Mouse (Mus musculus): Measurements from ENCODE around the gene Ksr1.

Ksr1 gene

GRCm38 (mm10) chr11:79062897-79063296 is 83.3 kb downstream of the Ksr1 start:
- DNase-seq = no peak

DNA sequence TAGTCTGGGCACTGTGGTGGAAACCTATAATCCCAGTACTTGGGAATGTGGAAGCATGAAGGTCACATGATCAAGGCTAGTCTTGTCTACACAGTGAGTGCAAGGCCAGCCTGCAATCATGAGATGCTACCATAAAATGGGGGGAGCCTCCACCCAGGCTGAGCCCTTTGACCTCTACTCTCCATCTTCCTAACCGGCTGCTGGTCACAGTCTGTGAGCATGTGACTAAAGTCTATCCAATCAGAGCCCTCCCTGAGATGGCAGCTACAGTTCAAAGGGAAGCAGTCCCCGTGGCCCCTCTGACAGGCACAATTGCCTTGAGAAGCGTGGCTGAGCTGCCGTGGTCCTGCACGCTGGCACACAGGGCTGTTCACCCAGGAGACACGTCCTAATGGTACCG is 84.4 kb downstream of the Ksr1 start:
- no peak for DNase-seq

GRCm38 (mm10) chr11:79059850-79060249 is 86.4 kb downstream of the Ksr1 start:
- DNase-seq = no peak

- no peak for DNase-seq
Measured at GRCm38 (mm10) chr11:79059062-79059461, 87.1 kb downstream of the Ksr1 start.

DNA sequence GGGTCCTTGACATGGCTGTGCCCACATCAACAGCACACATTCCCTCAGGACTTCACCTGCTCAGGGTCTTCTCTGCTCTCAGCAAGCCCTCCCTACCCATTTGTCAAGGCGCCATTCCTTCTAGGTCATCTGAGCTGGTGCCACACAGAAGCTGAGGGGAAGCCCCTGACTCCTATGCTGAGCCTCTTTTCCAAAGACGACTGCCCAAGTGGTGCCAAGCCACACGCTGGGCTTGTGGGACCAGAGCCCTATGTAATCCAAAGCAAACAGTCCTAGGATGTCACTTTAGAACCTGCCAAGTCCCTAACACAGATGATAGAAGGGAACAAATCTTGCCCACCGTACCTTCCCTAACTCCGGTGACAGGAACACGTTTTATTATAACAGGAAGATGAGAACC is 87.6 kb downstream of the Ksr1 start:
- DNase-seq = no peak

DNA sequence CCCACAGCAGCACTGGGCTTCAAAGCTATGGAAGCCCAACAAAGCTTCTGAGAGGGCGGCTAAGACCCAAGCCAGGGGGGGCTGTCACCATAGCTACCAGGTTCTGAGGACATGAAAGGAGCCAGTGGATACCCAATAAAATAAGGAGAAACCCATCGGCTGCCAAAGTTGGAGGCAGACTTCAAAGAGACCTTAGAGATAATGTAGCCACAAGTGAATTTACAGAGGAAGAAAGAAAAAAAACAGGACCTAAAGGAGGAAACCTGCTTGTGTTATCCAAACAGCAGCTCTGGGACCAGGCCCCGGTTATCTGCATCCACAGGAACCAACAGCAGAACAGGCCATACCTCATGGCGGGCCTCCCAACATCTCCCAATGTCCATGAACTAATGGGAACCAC is 88.4 kb downstream of the Ksr1 start:
- no peak for DNase-seq

- no peak for DNase-seq
Measured at GRCm38 (mm10) chr11:79056891-79057290, 89.3 kb downstream of the Ksr1 start.

DNA sequence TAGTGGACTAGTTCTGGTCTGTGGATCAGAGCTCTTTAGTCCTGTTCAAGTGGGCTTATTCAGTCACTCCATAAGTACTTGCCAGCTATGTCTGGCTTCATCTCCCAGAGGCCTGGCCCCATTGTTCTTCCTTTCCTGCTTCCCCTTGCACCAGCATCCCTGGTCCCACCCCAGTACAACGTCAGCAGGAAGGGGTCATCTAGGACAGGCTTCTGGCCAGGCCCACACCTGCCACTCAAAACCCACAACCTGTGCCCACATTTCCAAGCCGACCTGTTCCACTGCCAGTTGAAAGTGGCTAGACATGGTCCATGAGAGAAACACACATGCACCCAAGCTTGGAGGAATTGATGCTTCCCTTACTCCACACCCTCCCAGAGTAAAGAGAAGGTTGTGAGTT is 90.2 kb downstream of the Ksr1 start:
- no peak for DNase-seq

- DNase-seq = no peak
Measured at GRCm38 (mm10) chr11:79055161-79055560, 91.0 kb downstream of the Ksr1 start.

GRCm38 (mm10) chr11:79054161-79055152 is 91.8 kb downstream of the Ksr1 start:
- no peak for DNase-seq

DNA sequence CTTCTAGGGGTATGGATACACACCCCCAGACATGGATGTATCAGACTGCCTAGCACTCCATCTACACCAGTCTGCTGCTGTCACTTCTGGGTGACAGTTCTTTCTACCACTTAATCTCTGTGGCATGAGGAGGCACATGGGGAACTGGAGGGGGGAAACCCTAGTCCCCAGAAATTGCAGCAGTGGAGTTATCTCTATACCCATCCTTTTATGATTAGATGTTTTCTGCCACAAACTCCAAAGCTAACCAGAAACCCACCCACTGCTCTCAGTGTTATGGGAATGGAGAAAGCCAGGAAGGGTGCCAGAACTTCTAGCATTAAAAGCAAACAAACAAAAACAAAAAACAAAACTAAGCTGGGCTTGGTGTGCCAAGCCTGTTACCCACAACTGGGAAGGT is 92.8 kb downstream of the Ksr1 start:
- no peak for DNase-seq

DNA sequence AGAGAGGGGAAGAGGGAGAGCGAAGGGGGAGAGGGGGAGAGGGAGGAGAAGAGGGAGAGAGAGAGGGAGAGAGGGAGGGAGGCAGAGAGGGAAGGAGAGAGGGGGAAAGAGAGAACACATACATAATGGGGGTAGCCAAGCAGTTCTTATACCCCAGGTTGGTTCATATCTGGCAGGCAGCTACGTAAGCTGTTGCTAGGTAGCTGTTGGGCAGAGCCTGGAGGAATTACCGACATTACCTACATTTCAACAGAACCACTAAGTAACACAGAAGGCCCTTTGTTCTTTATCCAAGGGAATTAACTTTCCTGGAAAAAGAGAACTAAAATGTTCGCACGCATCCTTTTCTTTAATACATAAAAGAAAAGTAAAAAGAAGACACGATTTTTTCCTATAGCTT is 93.4 kb downstream of the Ksr1 start:
- DNase-seq = no peak

- no peak for DNase-seq
Measured at GRCm38 (mm10) chr11:79051522-79051921, 94.7 kb downstream of the Ksr1 start.

DNA sequence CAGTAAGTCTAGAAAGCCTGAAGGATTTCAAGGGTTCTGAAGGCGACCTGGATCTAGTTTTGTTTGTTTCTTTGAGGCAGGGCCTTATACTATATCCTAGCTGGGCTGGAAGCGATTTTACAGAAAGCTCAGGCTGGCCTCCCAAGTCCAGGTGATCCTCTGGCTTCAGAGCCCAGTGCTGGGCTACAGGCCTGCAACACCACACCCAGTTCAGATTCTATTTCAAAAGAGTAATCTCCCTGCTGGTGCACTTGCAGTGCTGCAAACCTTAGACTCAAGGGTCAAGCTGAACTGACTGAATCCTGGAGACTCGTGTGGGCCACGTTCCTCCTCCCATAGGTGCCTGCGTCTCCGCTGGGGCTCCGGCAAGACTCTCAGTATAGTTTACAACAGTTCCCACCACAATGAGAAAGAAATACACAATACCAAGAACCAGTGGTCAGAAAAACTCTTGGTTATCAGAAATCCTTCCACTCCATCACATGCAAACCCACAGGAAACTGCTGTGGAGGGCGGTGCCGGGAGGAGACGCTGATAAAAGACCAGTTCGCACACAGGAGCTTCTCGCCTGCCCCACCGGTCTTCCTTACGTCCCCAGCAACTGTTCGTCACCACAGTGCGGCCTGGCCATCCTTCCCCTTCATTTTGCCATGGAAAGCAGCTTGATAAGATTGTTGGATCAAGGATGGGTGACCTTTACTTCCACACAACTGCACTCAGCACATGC is 95.3 kb downstream of the Ksr1 start:
- no peak for DNase-seq

- peak; percentile 33 for DNase-seq
Measured at GRCm38 (mm10) chr11:79048906-79049305, 97.3 kb downstream of the Ksr1 start.

DNA sequence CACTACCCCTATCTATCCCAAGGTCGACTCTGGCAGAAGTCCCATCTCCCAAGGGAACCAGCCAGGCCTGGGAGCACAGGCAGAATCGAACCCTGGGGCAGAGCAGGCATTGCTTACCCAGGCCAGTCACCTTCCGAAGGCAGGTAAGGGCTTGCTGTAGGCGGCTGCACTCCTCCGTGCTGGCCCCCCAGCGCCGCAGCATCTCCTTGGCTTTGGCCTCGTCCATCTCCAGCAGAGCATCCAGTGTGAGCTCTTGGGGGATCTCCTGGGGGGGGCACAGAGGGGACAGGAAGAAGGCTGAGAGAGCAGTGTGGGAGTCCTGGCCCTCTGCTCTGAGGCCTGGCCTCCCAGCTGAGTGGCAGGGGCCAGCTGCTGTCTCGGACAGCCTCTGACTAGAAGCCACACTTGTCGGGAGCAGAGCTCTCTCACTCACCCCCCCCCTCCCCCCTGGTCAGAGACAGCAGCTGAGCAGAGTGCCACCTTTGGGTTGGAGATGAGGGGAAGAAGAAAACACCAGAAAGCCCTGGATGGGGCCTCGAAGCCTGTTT is 99.0 kb downstream of the Ksr1 start:
- peak; percentile 20 for DNase-seq

GRCm38 (mm10) chr11:79046561-79047155 is 99.5 kb downstream of the Ksr1 start:
- DNase-seq = no peak

GRCm38 (mm10) chr11:79045231-79045630 is 101.0 kb downstream of the Ksr1 start:
- peak; percentile 30 for DNase-seq

- peak; percentile 26 for DNase-seq
Measured at GRCm38 (mm10) chr11:79044798-79045197, 101.4 kb downstream of the Ksr1 start.

- DNase-seq = peak; percentile 57
Measured at GRCm38 (mm10) chr11:79041908-79042430, 104.2 kb downstream of the Ksr1 start.

GRCm38 (mm10) chr11:79039488-79039887 is 106.7 kb downstream of the Ksr1 start:
- no peak for DNase-seq

- no peak for DNase-seq
Measured at GRCm38 (mm10) chr11:79037555-79037954, 108.7 kb downstream of the Ksr1 start.

GRCm38 (mm10) chr11:79036324-79036723 is 109.9 kb downstream of the Ksr1 start:
- DNase-seq = no peak
